Mouse (Mus musculus): Measurements from ENCODE around the gene Olfr1411. TPM values are rescaled to one million over a fixed set of nuclear protein-coding genes. Genes with fewer than 3 reads are reported as not detected.

Gene Olfr1411
- polyA plus RNA-seq (2012), result not detected in 2 replicates

DNA sequence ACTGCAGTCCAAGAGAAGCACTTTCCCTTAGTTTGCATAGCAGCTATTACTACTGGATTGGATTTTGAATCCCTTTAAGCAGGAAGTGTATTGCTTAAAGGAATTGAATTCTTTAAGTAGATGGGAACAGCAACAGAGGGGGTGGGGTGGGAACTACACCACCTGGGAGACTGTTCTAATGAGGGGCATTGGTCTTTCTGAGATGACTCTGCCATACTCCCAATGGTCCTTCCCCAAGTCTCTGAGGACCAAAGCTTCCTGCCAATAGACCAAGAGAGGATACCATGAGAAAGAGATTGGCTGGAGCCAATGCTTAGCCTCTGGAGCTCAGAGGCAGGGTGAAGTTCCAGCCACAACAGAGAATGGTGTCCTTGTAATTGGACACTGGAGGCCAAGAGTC, at the start of gene Olfr1411:
Gene Olfr1411 (plus strand): TSS at position 301 of the 400 bp plus-strand sequence.
- Histone ChIP-seq H3K36me3 (ENCODE audit: control insufficient read depth) (no peaks in the 10 kb centered on the region), H3K9me3 (ENCODE audit: control insufficient read depth, low read length) (no peaks in the 10 kb centered on the region), H3K4me3 (replicated peaks) (no peak within 1 kb of the TSS), H3K4me1 (ENCODE audit: control insufficient read depth) (no peaks in the 10 kb centered on the region), H3K27me3 (ENCODE audit: control insufficient read depth) (no peaks in the 10 kb centered on the region)
- TF ChIP-seq TAL1 (IDR thresholded peaks at IDR 0.05; ENCODE audit: low read length) (no peak), GATA1 (IDR thresholded peaks at IDR 0.05; ENCODE audit: low read length) (no peak)

DNA sequence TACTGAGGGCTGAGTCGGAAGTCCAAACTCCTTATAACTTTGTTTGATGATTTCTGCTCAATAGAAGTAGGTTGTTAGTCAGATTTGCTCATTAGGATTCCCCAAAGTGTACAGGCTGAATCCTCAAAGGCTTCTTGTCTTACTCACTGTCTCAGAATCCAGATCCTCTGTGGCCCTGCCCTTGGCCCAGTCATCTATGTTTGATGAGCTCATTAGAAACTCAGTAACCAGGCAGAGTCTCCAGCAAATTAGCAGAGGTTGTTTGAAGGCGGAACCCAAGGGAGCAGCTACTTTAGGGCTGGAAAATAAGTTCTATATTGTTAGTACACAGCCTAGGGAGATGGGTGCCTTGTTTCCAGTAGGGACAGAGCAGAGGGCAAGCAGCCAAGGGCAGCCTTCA, 48.3 kb upstream of the Olfr1411 start:
- TF ChIP-seq TAL1 (IDR thresholded peaks at IDR 0.05; ENCODE audit: low read length) (no peak), GATA1 (IDR thresholded peaks at IDR 0.05; ENCODE audit: low read length) (no peak)
- H3K27me3 ChIP-seq (ENCODE audit: control insufficient read depth), result no peaks in the 10 kb centered on the region
- no peaks in the 10 kb centered on the region for H3K4me1 ChIP-seq (ENCODE audit: control insufficient read depth)
- H3K9me3 ChIP-seq (ENCODE audit: control insufficient read depth, low read length), result no peaks in the 10 kb centered on the region
- H3K36me3 ChIP-seq (ENCODE audit: control insufficient read depth), result no peaks in the 10 kb centered on the region
- no peak overlapping the region for H3K4me3 ChIP-seq (replicated peaks)

DNA sequence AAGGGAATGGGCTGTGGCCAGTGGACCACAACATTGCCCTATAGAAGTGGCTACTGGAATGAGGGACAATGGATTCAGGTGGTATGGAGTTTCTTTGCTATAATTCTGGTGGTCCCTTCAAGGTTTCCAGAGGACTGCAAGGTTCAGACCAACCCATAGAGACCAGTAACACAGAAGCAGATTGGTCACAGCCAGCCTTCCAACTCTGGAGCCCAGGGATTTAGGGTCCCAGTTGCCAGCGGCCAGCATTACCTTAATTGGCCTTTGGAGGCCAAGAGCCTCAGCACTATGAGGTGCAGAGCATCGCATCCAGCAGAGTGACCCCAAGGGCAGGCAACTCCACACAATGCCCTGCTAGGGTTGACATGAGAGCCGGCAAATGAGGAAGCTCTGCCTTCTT, 23.2 kb upstream of the Olfr1411 start, which contains the start of gene Olfr1413:
Gene Olfr1413 (plus strand): TSS at position 301 of the 400 bp plus-strand sequence.
- Histone ChIP-seq H3K4me3 (replicated peaks) (no peak within 1 kb of the TSS), H3K4me1 (ENCODE audit: control insufficient read depth) (no peaks in the 10 kb centered on the region), H3K9me3 (ENCODE audit: control insufficient read depth, low read length) (no peaks in the 10 kb centered on the region), H3K36me3 (ENCODE audit: control insufficient read depth) (no peaks in the 10 kb centered on the region), H3K27me3 (ENCODE audit: control insufficient read depth) (no peaks in the 10 kb centered on the region)
- no peak for TF ChIP-seq TAL1 (IDR thresholded peaks at IDR 0.05; ENCODE audit: low read length)
- TF ChIP-seq GATA1 (IDR thresholded peaks at IDR 0.05; ENCODE audit: low read length), result no peak

DNA sequence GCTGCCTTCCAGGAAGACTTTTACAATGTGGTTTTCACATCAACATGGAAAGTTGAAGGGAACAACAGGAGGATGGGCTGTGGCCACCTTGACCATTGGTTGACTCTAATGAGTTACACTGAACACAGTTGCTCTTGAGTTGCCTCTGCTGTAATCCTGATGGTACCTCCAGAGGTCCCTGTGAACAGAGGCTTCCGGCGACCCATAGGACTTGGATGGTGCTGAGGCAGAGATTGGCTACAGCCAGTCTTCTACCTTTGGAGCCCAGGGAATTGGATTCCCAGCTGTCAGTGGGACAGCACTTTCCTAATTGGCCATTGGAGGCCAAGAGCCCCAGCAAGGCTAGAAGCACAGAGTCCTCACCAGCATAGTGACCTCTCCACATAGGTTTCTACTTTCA, 8.7 kb upstream of the Olfr1411 start, which contains the start of gene Olfr1412:
Gene Olfr1412 (plus strand): TSS at position 301 of the 400 bp plus-strand sequence.
- Histone ChIP-seq H3K4me1 (ENCODE audit: control insufficient read depth) (no peaks in the 10 kb centered on the region), H3K9me3 (ENCODE audit: control insufficient read depth, low read length) (no peaks in the 10 kb centered on the region), H3K36me3 (ENCODE audit: control insufficient read depth) (no peaks in the 10 kb centered on the region), H3K4me3 (replicated peaks) (no peak within 1 kb of the TSS), H3K27me3 (ENCODE audit: control insufficient read depth) (no peaks in the 10 kb centered on the region)
- no peak for TF ChIP-seq TAL1 (IDR thresholded peaks at IDR 0.05; ENCODE audit: low read length)
- TF ChIP-seq GATA1 (IDR thresholded peaks at IDR 0.05; ENCODE audit: low read length), result no peak

DNA sequence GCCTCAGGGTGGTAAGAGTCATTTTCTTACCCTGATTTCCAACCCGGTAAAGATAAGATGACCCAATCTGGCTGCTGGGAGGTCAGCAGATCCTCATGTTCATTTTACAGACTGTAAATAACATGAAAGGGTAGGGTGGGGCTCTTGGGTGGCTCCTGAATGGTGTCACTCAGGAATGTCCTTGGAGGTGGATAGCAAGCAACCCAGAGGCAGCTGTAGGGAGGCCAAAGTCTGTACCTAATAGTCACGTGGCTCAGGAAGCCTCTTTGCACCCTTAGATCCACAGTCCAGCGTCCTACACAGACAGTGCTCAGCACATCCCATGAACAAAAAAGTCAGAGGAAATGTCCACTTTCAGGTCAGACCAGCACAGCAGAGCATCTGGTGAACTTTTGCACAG, 1.8 kb downstream of the Olfr1411 start:
- Histone ChIP-seq H3K36me3 (ENCODE audit: control insufficient read depth) (no peaks in the 10 kb centered on the region), H3K4me3 (replicated peaks) (no peak overlapping the region), H3K4me1 (ENCODE audit: control insufficient read depth) (no peaks in the 10 kb centered on the region), H3K27me3 (ENCODE audit: control insufficient read depth) (no peaks in the 10 kb centered on the region), H3K9me3 (ENCODE audit: control insufficient read depth, low read length) (no peaks in the 10 kb centered on the region)
- TF ChIP-seq GATA1 (IDR thresholded peaks at IDR 0.05; ENCODE audit: low read length), result no peak
- TF ChIP-seq TAL1 (IDR thresholded peaks at IDR 0.05; ENCODE audit: low read length), result no peak

DNA sequence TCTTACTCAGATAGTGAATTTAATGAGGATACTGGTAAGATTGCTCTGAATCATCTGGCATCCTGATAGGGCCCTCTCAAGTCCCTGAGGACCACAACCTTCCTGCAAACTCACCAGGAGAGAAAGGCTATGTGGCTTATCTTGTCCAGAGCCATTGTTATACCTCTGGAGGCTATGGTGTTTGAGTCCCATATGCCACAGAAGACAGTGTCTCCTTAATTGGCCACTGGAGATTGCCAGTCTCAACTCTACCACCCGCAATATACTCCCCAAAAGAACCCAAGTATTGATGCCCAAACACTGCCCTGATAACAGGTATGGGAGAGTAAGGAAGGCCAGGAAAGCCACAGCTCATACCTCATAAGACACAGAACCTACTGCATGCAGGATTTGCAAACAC, 11.3 kb downstream of the Olfr1411 start, which contains the start of gene Olfr1410:
Gene Olfr1410 (plus strand): TSS at position 301 of the 400 bp plus-strand sequence.
- no peaks in the 10 kb centered on the region for H3K27me3 ChIP-seq (ENCODE audit: control insufficient read depth)
- no peak within 1 kb of the TSS for H3K4me3 ChIP-seq (replicated peaks)
- H3K36me3 ChIP-seq (ENCODE audit: control insufficient read depth), result no peaks in the 10 kb centered on the region
- TF ChIP-seq TAL1 (IDR thresholded peaks at IDR 0.05; ENCODE audit: low read length) (no peak), GATA1 (IDR thresholded peaks at IDR 0.05; ENCODE audit: low read length) (no peak)
- no peaks in the 10 kb centered on the region for H3K9me3 ChIP-seq (ENCODE audit: control insufficient read depth, low read length)
- H3K4me1 ChIP-seq (ENCODE audit: control insufficient read depth), result no peaks in the 10 kb centered on the region

DNA sequence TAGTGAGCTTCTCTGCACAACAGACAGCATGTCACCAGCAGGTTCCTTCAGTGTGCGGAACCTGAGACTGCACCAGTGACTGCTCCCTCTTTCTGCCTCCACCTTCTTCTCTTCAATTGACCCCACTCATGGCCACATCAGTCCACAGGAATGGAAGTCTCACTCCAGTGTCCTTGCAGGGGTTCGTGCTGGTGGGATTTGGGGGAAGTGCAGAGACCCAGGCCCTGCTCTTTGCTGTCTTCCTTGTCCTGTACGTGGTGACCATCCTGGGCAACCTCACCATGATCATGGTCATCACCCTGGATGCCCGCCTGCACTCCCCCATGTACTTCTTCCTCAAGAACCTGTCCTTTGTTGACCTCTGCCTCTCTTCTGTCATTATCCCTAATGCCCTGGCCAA, 13.5 kb downstream of the Olfr1411 start:
- TF ChIP-seq GATA1 (IDR thresholded peaks at IDR 0.05; ENCODE audit: low read length) (no peak), TAL1 (IDR thresholded peaks at IDR 0.05; ENCODE audit: low read length) (no peak)
- H3K36me3 ChIP-seq (ENCODE audit: control insufficient read depth), result no peaks in the 10 kb centered on the region
- H3K9me3 ChIP-seq (ENCODE audit: control insufficient read depth, low read length), result no peaks in the 10 kb centered on the region
- no peaks in the 10 kb centered on the region for H3K27me3 ChIP-seq (ENCODE audit: control insufficient read depth)
- no peaks in the 10 kb centered on the region for H3K4me1 ChIP-seq (ENCODE audit: control insufficient read depth)
- H3K4me3 ChIP-seq (replicated peaks), result no peak overlapping the region

DNA sequence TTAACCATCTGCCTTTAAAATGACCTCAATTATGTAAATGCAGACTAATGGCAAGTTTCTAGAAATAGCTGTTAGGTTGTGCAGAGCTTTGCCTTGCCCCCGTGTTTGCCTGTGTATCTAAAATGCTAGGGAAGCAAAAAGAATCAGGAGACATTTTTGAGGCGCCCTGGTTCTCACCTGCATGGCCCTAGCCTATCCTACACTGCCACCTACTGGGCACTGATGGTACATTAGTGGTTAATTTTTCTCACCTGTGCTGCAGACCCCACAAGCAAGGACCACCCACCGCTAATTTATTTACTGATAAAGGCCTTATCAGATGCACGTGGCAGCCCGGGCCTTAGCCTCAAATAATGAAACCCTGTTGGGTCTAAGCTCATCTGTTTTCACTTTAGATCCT, 16.8 kb downstream of the Olfr1411 start:
- TF ChIP-seq GATA1 (IDR thresholded peaks at IDR 0.05; ENCODE audit: low read length) (no peak), TAL1 (IDR thresholded peaks at IDR 0.05; ENCODE audit: low read length) (no peak)
- Histone ChIP-seq H3K4me3 (replicated peaks) (no peak overlapping the region), H3K27me3 (ENCODE audit: control insufficient read depth) (no peaks in the 10 kb centered on the region), H3K4me1 (ENCODE audit: control insufficient read depth) (no peaks in the 10 kb centered on the region), H3K9me3 (ENCODE audit: control insufficient read depth, low read length) (no peaks in the 10 kb centered on the region), H3K36me3 (ENCODE audit: control insufficient read depth) (no peaks in the 10 kb centered on the region)

DNA sequence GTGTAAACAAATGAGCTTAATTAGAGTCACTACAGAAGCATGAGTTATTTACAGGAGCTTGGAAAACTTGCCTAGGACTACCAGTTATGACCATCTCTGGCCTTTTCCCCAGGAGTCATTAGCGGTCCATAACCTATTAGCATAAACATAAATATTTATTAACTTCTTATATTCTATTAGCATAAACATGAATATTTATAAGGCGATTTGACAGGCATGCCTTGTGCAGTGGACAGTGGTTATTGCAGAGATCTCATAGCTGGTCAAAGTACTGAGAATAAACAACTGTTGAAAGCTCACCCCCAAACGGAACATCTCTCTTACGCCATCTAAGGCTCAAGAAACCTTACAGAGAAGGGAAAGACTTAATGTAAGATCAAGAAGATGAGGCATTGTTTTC, 19.0 kb downstream of the Olfr1411 start:
- Histone ChIP-seq H3K36me3 (ENCODE audit: control insufficient read depth) (no peaks in the 10 kb centered on the region), H3K27me3 (ENCODE audit: control insufficient read depth) (no peaks in the 10 kb centered on the region), H3K4me3 (replicated peaks) (no peak overlapping the region), H3K4me1 (ENCODE audit: control insufficient read depth) (no peaks in the 10 kb centered on the region), H3K9me3 (ENCODE audit: control insufficient read depth, low read length) (no peaks in the 10 kb centered on the region)
- TF ChIP-seq TAL1 (IDR thresholded peaks at IDR 0.05; ENCODE audit: low read length) (no peak), GATA1 (IDR thresholded peaks at IDR 0.05; ENCODE audit: low read length) (no peak)

DNA sequence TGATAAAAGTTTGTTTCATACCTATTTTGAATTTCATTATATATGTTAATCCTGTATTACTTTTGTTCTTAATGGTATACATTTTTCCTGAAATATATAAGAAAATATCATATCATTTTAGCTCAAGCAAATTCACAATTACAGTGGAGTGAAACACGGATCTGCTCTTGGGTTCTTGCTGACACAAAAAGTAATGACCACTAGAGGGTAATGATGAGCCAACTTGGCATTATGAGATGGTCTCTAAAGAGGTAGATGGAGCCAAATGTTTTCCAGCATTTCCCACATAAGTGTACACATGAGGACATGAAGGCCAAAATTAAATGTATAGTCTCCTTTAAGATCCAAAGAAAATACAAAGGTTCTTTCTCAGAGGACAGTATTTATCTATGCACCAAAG, 20.3 kb downstream of the Olfr1411 start:
- Histone ChIP-seq H3K4me3 (replicated peaks) (no peak overlapping the region), H3K9me3 (ENCODE audit: control insufficient read depth, low read length) (no peaks in the 10 kb centered on the region), H3K4me1 (ENCODE audit: control insufficient read depth) (no peaks in the 10 kb centered on the region), H3K27me3 (ENCODE audit: control insufficient read depth) (no peaks in the 10 kb centered on the region), H3K36me3 (ENCODE audit: control insufficient read depth) (no peaks in the 10 kb centered on the region)
- no peak for TF ChIP-seq GATA1 (IDR thresholded peaks at IDR 0.05; ENCODE audit: low read length)
- no peak for TF ChIP-seq TAL1 (IDR thresholded peaks at IDR 0.05; ENCODE audit: low read length)

Data from erythroblast, embryonic 14.5 days (primary cell).